Mouse (Mus musculus): ENCODE results near the gene Ski. TPM values are rescaled to one million over a fixed set of nuclear protein-coding genes. Genes with fewer than 3 reads are reported as not detected.

The Ski gene
- polyA plus RNA-seq, 1 experiment from 2014 or later = 11.0 TPM

DNA sequence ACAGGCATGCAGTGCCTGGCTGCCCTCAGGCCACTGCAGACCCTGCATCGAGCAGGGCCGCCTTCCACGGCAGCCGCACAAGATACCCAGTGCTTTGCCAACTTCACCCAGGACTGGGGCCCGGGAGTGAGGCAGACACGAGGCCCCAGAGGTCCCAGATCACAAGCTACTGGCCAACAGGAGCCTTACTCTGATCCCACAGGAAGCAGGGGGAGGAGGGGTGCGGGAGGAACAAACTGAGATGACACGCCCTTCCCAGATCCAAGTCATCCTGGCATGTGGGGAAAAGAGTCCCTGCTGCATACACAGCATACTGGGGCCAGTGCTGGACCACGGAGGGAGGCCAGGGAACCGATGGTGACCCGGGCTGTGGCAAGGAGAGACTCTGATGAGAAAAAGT is 67.4 kb downstream of the Ski start:
- Histone ChIP-seq H3K9ac (no peak overlapping the region), H3K36me3 (peaks cover 48% of the 10 kb centered on the region), H3K9me3 (replicated peaks) (no peaks in the 10 kb centered on the region), H3K4me3 (no peak overlapping the region), H3K4me2 (no peak overlapping the region), H3K4me1 (replicated peaks) (peaks cover 48% of the 10 kb centered on the region), H3K27me3 (no peaks in the 10 kb centered on the region), H3K27ac (peak overlapping the region; percentile 30; the same call in 1 of the 2 replicates)
- 58% methylated on average over 11 of the region's 11 CpGs for WGBS
- no peak for ATAC-seq (replicated peaks; ENCODE audit: insufficient number of reproducible peaks, insufficient read depth, low FRiP score, low read depth)

DNA sequence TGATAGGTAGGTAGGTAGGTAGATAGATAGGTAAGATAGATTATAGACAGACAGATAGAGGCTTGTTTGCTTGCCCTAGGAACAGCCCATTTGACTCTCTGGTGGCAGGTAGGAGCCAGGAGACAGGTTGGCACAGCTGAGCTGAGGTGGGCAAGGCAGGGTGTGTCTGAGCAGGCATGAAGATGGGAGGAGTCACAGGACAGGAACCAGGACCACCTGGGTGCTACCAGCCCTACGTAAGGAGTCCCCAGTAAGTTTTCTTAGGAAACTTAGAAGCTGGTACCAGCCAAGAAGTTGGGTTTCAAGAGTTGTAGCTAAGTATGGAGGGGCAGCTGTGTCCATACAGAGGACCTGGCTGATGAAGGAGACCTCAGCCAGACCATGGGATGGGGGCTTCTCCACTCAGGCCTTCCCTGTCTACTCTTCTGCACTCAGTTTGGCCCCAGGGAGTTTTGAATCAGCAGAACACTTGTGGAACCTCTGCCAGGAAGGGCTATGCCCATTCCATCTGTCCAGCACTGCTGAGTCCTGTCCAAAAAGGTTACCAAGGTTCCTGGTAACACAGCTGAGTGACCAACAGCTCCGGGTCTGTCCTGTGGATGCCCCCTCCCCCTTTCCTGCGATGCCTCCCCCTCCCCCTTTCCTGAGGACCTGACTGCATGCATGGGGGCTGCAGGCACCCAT is 68.9 kb downstream of the Ski start:
- Histone ChIP-seq H3K4me1 (replicated peaks) (peaks cover 50% of the 10 kb centered on the region), H3K27me3 (no peaks in the 10 kb centered on the region), H3K9ac (no peak overlapping the region), H3K9me3 (replicated peaks) (no peaks in the 10 kb centered on the region), H3K4me3 (no peak overlapping the region), H3K36me3 (peaks cover 35% of the 10 kb centered on the region), H3K27ac (no peak overlapping the region), H3K4me2 (no peak overlapping the region)
- ATAC-seq (replicated peaks; ENCODE audit: insufficient number of reproducible peaks, insufficient read depth, low FRiP score, low read depth) = no peak
- WGBS = 69% methylated on average over 3 of the region's 3 CpGs

- no peak for ATAC-seq (replicated peaks; ENCODE audit: insufficient number of reproducible peaks, insufficient read depth, low FRiP score, low read depth)
- 93% methylated on average over 6 of the region's 6 CpGs for WGBS
- H3K27me3 ChIP-seq = no peaks in the 10 kb centered on the region
- peak overlapping the region; percentile 86; the same call in 1 of the 2 replicates for H3K27ac ChIP-seq
- H3K4me3 ChIP-seq = no peak overlapping the region
- H3K9me3 ChIP-seq (replicated peaks) = no peaks in the 10 kb centered on the region
- H3K36me3 ChIP-seq = peaks cover 25% of the 10 kb centered on the region
- H3K9ac ChIP-seq = no peak overlapping the region
- no peak overlapping the region; the same call in 1 of the 2 replicates for H3K4me2 ChIP-seq
- H3K4me1 ChIP-seq (replicated peaks) = peaks cover 46% of the 10 kb centered on the region
Measured at GRCm38 (mm10) chr4:155152476-155152875, 69.9 kb downstream of the Ski start.

DNA sequence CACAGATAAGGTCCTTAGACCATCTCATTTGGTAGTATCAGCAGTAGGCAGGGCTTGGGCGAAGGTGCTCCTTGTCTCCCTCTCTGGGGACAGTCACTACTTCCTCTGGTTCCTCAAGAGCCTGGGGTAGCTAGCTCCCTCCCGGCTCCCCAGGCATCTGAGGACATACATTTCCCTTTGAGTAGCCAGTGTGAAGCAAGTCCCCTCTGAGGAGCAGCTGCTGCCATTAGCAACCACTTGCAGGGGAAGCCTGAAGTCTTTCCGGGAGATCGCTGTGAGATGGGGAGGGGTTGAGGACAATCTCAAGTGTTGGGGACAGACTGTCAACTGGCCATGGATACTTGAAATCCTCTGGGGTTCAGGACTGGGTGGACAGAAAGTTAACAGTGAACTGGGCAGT is 70.5 kb downstream of the Ski start:
- peaks cover 46% of the 10 kb centered on the region for H3K4me1 ChIP-seq (replicated peaks)

DNA sequence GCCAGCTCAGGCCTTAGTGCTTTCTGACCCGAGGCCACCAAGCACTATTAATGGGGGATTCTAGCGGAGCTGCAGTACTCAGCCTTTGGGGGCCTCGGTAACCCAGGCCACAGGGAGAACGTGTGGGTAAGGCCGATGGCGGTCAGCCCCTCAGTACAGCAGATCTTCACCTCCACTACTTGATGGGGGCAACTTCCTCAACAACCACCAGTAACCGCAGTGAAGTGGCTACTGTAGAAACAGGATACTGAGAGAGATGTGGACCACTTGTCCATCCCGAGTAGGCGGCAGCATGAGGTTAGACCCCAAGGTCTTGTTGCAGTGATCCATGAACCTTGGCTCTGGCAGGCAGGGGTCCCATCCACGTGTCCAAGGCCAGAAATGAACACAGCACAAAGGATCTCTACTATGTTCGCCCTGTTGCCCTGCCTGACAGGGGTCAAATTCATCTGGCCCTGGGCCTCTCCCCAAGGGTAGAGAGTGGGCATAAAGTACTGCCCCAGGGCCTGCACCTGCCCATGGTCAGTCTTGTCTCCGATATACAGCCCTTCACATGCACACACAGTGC is 71.1 kb downstream of the Ski start:
- ATAC-seq (replicated peaks; ENCODE audit: insufficient number of reproducible peaks, insufficient read depth, low FRiP score, low read depth) = 0 out of 2 replicates have a peak, but pooled peaks have one; percentile 1
- 38% methylated on average over 12 of the region's 12 CpGs for whole genome bisulfite sequencing
- peaks cover 46% of the 10 kb centered on the region for H3K4me1 ChIP-seq (replicated peaks)

More for the DNA sequence above, 70.5 kb downstream of the Ski start:
- 46% methylated on average over 4 of the region's 4 CpGs for WGBS
- Histone ChIP-seq H3K9me3 (replicated peaks) (no peaks in the 10 kb centered on the region), H3K36me3 (peaks cover 19% of the 10 kb centered on the region), H3K27me3 (no peaks in the 10 kb centered on the region), H3K9ac (no peak overlapping the region; the same call in 1 of the 2 replicates), H3K27ac (peak overlapping the region; percentile 86; the same call in 1 of the 2 replicates), H3K4me2 (peak overlapping the region; percentile 89), H3K4me3 (no peak overlapping the region)
- ATAC-seq (replicated peaks; ENCODE audit: insufficient number of reproducible peaks, insufficient read depth, low FRiP score, low read depth) = no peak

GRCm38 (mm10) chr4:155150276-155151113 is 71.9 kb downstream of the Ski start:
- peaks cover 46% of the 10 kb centered on the region for H3K4me1 ChIP-seq (replicated peaks)
- peak; percentile 86 for ATAC-seq (replicated peaks; ENCODE audit: insufficient number of reproducible peaks, insufficient read depth, low FRiP score, low read depth)
- H3K4me2 ChIP-seq = peak overlapping the region; percentile 89
- no peaks in the 10 kb centered on the region for H3K9me3 ChIP-seq (replicated peaks)
- peak overlapping the region; percentile 86 for H3K27ac ChIP-seq
- H3K9ac ChIP-seq = peak overlapping the region; percentile 70
- H3K4me3 ChIP-seq = peak overlapping the region; percentile 57
- peaks cover 5% of the 10 kb centered on the region; the same call in 1 of the 2 replicates for H3K36me3 ChIP-seq
- WGBS = 5% methylated on average over 73 of the region's 73 CpGs
- no peaks in the 10 kb centered on the region for H3K27me3 ChIP-seq

More for the DNA sequence above, 71.1 kb downstream of the Ski start:
- Histone ChIP-seq H3K36me3 (peaks cover 13% of the 10 kb centered on the region), H3K27me3 (no peaks in the 10 kb centered on the region), H3K4me2 (peak overlapping the region; percentile 89), H3K9me3 (replicated peaks) (no peaks in the 10 kb centered on the region), H3K27ac (peak overlapping the region; percentile 86), H3K9ac (peak overlapping the region; percentile 70), H3K4me3 (peak overlapping the region; percentile 57)

DNA sequence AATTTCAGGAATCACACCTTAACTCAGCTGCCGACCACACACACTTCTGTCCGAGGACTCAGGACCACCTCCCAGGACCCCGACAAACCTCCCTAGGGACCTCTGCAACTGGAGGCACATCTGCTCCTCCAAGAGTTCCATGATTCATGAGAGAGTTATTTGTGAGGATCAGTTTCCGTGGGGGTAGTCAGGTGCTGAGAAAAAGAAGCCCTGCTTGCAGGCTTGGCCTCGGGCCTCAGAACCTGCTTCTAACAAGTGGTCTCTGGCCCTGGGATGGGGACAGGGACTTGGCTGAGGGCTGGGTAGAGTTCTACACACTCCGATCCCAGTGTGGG is 72.5 kb downstream of the Ski start:
- peak overlapping the region; percentile 70 for H3K9ac ChIP-seq
- H3K27me3 ChIP-seq = no peaks in the 10 kb centered on the region
- no peak for ATAC-seq (replicated peaks; ENCODE audit: insufficient number of reproducible peaks, insufficient read depth, low FRiP score, low read depth)
- H3K4me1 ChIP-seq (replicated peaks) = peaks cover 44% of the 10 kb centered on the region
- whole genome bisulfite sequencing = 50% methylated on average over 6 of the region's 6 CpGs
- H3K36me3 ChIP-seq = peaks cover 3% of the 10 kb centered on the region; the same call in 1 of the 2 replicates
- no peaks in the 10 kb centered on the region for H3K9me3 ChIP-seq (replicated peaks)
- peak overlapping the region; percentile 89 for H3K4me2 ChIP-seq
- peak overlapping the region; percentile 57 for H3K4me3 ChIP-seq
- H3K27ac ChIP-seq = peak overlapping the region; percentile 86

DNA sequence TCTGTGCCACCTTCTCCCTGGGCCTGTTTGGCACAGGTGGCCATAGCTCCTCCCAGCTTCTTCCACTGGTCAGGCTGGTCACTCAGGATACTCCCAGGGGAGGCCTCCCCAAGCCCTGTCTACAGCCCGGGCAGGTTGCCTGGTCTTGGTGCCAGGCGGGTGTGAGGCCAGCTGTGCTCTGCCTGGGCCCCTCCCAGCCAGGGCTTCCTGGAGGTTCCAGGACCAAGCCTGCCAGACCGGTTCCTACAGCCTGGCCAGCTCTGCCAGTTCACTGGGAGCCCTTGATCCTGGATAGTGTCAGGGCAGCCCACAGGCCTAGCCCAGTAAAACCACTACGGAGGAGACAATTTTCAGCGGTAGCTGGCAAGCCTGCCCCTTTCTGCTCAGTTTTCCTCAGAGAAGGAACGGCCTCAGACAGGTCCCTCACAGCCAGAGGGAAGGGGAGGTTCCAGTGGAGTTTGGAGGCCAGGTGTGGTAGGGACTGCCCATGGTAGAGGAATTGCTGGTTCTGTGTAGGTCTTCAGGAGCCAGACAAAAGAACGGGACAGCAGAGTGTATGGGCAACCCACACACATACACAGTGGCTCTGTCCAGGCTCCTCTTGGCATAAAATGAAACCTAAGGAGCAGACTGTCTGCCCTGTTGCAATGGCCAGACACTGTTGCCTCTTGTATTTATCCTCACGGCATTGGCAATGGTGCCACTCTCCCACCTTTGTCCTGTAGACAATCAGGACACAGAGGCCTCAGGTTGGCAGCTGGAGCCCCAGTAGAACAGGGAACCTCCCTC is 73.3 kb downstream of the Ski start:
- no peaks in the 10 kb centered on the region for H3K27me3 ChIP-seq
- WGBS = 72% methylated on average over 8 of the region's 8 CpGs
- H3K9me3 ChIP-seq (replicated peaks) = no peaks in the 10 kb centered on the region
- H3K36me3 ChIP-seq = no peaks in the 10 kb centered on the region
- no peak overlapping the region for H3K4me2 ChIP-seq
- 0 out of 2 replicates have a peak overlapping the region, but pooled peaks have one; percentile 70 for H3K9ac ChIP-seq
- H3K27ac ChIP-seq = peak overlapping the region; percentile 86
- ATAC-seq (replicated peaks; ENCODE audit: insufficient number of reproducible peaks, insufficient read depth, low FRiP score, low read depth) = no peak
- H3K4me3 ChIP-seq = no peak overlapping the region
- peaks cover 51% of the 10 kb centered on the region for H3K4me1 ChIP-seq (replicated peaks)

GRCm38 (mm10) chr4:155148453-155148852 is 73.9 kb downstream of the Ski start:
- Histone ChIP-seq H3K9me3 (replicated peaks) (no peaks in the 10 kb centered on the region), H3K4me1 (replicated peaks) (peaks cover 57% of the 10 kb centered on the region), H3K4me3 (no peak overlapping the region), H3K27ac (no peak overlapping the region), H3K27me3 (no peaks in the 10 kb centered on the region), H3K9ac (no peak overlapping the region), H3K4me2 (no peak overlapping the region), H3K36me3 (no peaks in the 10 kb centered on the region)
- WGBS = 55% methylated on average over 4 of the region's 4 CpGs
- ATAC-seq (replicated peaks; ENCODE audit: insufficient number of reproducible peaks, insufficient read depth, low FRiP score, low read depth) = no peak

DNA sequence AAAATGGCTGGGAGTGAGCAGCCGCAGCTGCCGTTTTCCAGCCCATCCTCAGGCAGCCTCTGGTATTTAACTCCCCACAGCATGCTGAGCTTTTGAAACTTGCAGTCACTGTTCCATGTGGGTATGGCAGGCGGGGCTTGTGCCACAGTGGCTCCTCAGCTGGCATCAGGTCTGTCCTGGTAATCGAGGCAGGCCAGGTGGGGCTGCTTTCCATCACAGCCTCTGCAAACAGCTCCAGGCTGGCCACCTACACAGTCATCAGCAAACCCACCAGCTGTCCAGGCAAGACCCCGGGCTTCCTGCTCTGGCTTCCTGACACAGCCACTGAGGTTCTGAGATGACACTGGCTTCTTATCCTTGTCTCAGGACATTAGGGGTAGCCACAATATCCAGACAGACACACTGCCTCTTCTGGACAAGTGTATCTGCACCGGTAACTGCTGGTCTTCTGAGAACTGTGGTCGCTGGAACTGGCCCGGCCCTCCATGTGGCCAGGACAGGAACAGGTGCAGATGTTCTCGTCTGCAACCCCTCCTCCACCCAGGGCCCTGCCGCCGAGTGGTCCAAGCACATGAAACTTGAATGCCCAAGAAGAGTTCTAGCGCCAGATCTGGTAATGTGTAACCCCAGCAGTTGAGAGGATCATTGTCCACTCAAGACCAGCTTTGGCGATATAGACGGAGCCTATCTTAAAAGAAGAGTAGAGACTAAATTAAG is 76.1 kb downstream of the Ski start:
- Histone ChIP-seq H3K27ac (no peak overlapping the region), H3K36me3 (no peaks in the 10 kb centered on the region), H3K9ac (no peak overlapping the region), H3K4me3 (no peak overlapping the region), H3K27me3 (no peaks in the 10 kb centered on the region), H3K9me3 (replicated peaks) (no peaks in the 10 kb centered on the region), H3K4me2 (no peak overlapping the region), H3K4me1 (replicated peaks) (peaks cover 48% of the 10 kb centered on the region)
- ATAC-seq (replicated peaks; ENCODE audit: insufficient number of reproducible peaks, insufficient read depth, low FRiP score, low read depth) = no peak
- WGBS = 65% methylated on average over 14 of the region's 14 CpGs
